Mouse (Mus musculus) right cerebral cortex, postnatal 4 days (tissue): ENCODE results near the gene Olfr68.
"Not testable (repeated sequence)": the region's sequence is repeated elsewhere in the genome, so short reads cannot be mapped to it uniquely, and the experiment has no call there.

ENCODE experiments used
- DNase-seq: peaks from one replicate; pipeline ENCODE4 v3.0.0-alpha.2; 2022

Gene Olfr68

GRCm38 (mm10) chr7:103779598-103779997 is at the start of gene Olfr68:
Gene Olfr68, minus strand, starts transcription at chr7:103779698.
- DNase-seq, result no peak

GRCm38 (mm10) chr7:103827808-103828207 is 48.3 kb upstream of the Olfr68 start, which contains the start of gene Hbb-bs:
Gene Hbb-bs, minus strand, starts transcription at chr7:103828096.
- no peak for DNase-seq

- DNase-seq, result not testable (repeated sequence)
Observed at GRCm38 (mm10) chr7:103827139-103827538, 47.6 kb upstream of the Olfr68 start.

GRCm38 (mm10) chr7:103826255-103826887 is 46.9 kb upstream of the Olfr68 start:
- DNase-seq, result no peak

GRCm38 (mm10) chr7:103825536-103826254 is 46.2 kb upstream of the Olfr68 start:
- no peak for DNase-seq

- DNase-seq, result no peak
Observed at GRCm38 (mm10) chr7:103824597-103824996, 45.1 kb upstream of the Olfr68 start.

GRCm38 (mm10) chr7:103815085-103815484 is 35.6 kb upstream of the Olfr68 start:
- not testable (repeated sequence) for DNase-seq

- no peak for DNase-seq
Observed at GRCm38 (mm10) chr7:103813766-103814165, 34.3 kb upstream of the Olfr68 start, which contains the start of gene Hbb-bt. Gene Hbb-bt, minus strand, starts transcription at chr7:103813996.

- not testable (repeated sequence) for DNase-seq
Observed at GRCm38 (mm10) chr7:103813152-103813551, 33.7 kb upstream of the Olfr68 start.

- no peak for DNase-seq
Observed at GRCm38 (mm10) chr7:103812174-103812573, 32.7 kb upstream of the Olfr68 start.

- no peak for DNase-seq
Observed at GRCm38 (mm10) chr7:103811223-103811845, 31.8 kb upstream of the Olfr68 start.

- no peak for DNase-seq
Observed at GRCm38 (mm10) chr7:103810746-103811145, 31.2 kb upstream of the Olfr68 start.

GRCm38 (mm10) chr7:103810296-103810695 is 30.8 kb upstream of the Olfr68 start:
- no peak for DNase-seq

GRCm38 (mm10) chr7:103809801-103810155 is 30.3 kb upstream of the Olfr68 start:
- no peak for DNase-seq

GRCm38 (mm10) chr7:103808971-103809800 is 29.7 kb upstream of the Olfr68 start:
- no peak for DNase-seq

GRCm38 (mm10) chr7:103808120-103808519 is 28.6 kb upstream of the Olfr68 start:
- not testable (repeated sequence) for DNase-seq

- DNase-seq, result no peak
Observed at GRCm38 (mm10) chr7:103806856-103807255, 27.4 kb upstream of the Olfr68 start.

- DNase-seq, result no peak
Observed at GRCm38 (mm10) chr7:103792669-103793388, 13.3 kb upstream of the Olfr68 start.

GRCm38 (mm10) chr7:103791721-103792120 is 12.2 kb upstream of the Olfr68 start, which contains the start of gene Olfr67:
Gene Olfr67, minus strand, starts transcription at chr7:103791821.
- DNase-seq, result no peak

- DNase-seq, result not testable (repeated sequence)
Observed at GRCm38 (mm10) chr7:103777652-103778051, 1.8 kb downstream of the Olfr68 start.

- no peak for DNase-seq
Observed at GRCm38 (mm10) chr7:103771494-103771893, 8.0 kb downstream of the Olfr68 start, which contains the start of gene Olfr69. Gene Olfr69, minus strand, starts transcription at chr7:103771594.

GRCm38 (mm10) chr7:103767687-103768086 is 11.8 kb downstream of the Olfr68 start:
- not testable (repeated sequence) for DNase-seq
